ENCODE assay signal across 8 mouse cellular contexts in the genomic region with DNA sequence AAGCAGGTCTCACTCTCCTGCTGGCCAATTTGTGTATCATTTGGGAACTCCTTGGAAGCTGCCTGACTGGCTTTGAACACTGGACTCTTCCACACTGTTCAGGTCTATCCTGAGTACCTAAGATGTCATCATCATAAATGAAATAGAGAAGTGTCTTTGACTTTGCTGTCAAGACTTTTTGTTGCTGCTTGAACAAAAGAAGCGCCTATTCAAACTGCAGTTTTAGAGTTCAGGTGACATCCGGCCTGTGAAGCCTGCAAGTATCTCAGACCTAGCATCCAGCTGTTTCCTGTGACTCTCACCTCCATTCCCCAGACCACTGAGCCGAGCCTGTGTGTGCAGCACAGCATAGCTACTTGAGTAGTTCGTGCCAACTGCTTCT. TPM values are rescaled to one million over a fixed set of nuclear protein-coding genes. Genes with fewer than 3 reads are reported as not detected.
DNase-seq lines count a peak whose midpoint lies in the region; ATAC-seq and TF ChIP-seq lines count a peak whose summit lies in the region.

No protein-coding gene starts in this region.

- peaks cover 10% of the 10 kb centered on the region for H3K79me2 ChIP-seq in MEL (ENCODE audit: control insufficient read depth, insufficient read depth, low read length, poor library complexity)
- peaks cover 87% of the 10 kb centered on the region for H3K79me2 ChIP-seq in macrophage (ENCODE audit: inconsistent target)

- peak; percentile 69 for DNase-seq in 3T3-L1 (ENCODE audit: low read depth, low spot score)
- DNase-seq in MEL (ENCODE audit: low read depth, low spot score): peak; percentile 11
- peak; percentile 54 for DNase-seq in kidney, postnatal 0 days (ENCODE audit: low spot score)
- peak; percentile 63 to 78 for DNase-seq in thymus, adult 18-20 months
- no peak for DNase-seq in right cerebral cortex, postnatal 10 days (ENCODE audit: low spot score in 2 of 2)
- no peak for DNase-seq in embryo, embryonic 10 days (ENCODE audit: low spot score)

- TF ChIP-seq CTCF in MEL (IDR thresholded peaks at IDR 0.05 in 2 of 3, conservative IDR thresholded peaks at IDR 0.05 in 1 of 3; ENCODE audit: control insufficient read depth in 1 of 3, insufficient read depth in 1 of 3, low read depth in 2 of 3, low read length in 3 of 3, poor library complexity in 1 of 3, severe bottlenecking in 1 of 3): no peak
- no peak for TF ChIP-seq CTCF in kidney, postnatal 0 days (IDR thresholded peaks at IDR 0.05; ENCODE audit: low read depth)

- no peak for TF ChIP-seq POLR2A in MEL (IDR thresholded peaks at IDR 0.05; ENCODE audit: control insufficient read depth in 1 of 2, insufficient read depth in 1 of 2, low read depth in 1 of 2, low read length in 2 of 2, poor library complexity in 1 of 2)

- H3K36me3 ChIP-seq in MEL (ENCODE audit: control insufficient read depth in 1 of 2, insufficient read depth in 2 of 2, low read length in 2 of 2): peaks cover 2 to 19% of the 10 kb centered on the region in 2 experiments; a peak in 3 of 4 replicates
- H3K36me3 ChIP-seq in heart, embryonic 11.5 days (ENCODE audit: control insufficient read depth, insufficient read depth, low read length): peaks cover 3% of the 10 kb centered on the region; the same call in 1 of the 2 replicates
- peaks cover 6% of the 10 kb centered on the region for H3K36me3 ChIP-seq in kidney, postnatal 0 days (ENCODE audit: insufficient read depth, low read length)
- no peaks in the 10 kb centered on the region for H3K36me3 ChIP-seq in macrophage (ENCODE audit: inconsistent target)

- H3K4me3 ChIP-seq in MEL (ENCODE audit: control insufficient read depth in 1 of 2, insufficient read depth in 1 of 2, low read depth in 2 of 2, low read length in 2 of 2): no peak overlapping the region
- peak overlapping the region; percentile 51 for H3K4me3 ChIP-seq in heart, embryonic 11.5 days (ENCODE audit: low read depth, low read length)
- H3K4me3 ChIP-seq in kidney, postnatal 0 days (replicated peaks; ENCODE audit: low read depth, low read length): peak overlapping the region; percentile 52
- peak overlapping the region; percentile 19; the same call in 1 of the 2 replicates for H3K4me3 ChIP-seq in macrophage (ENCODE audit: inconsistent target)

- TF ChIP-seq RAD21 in MEL (IDR thresholded peaks at IDR 0.05; ENCODE audit: low read depth, low read length): no peak

- 42% methylated on average over 4 of the region's 4 CpGs for WGBS in heart, embryonic 11.5 days (ENCODE audit: insufficient replicate concordance)
- WGBS in kidney, postnatal 0 days: 14% methylated on average over 4 of the region's 4 CpGs
- 28% methylated on average over 4 of the region's 4 CpGs for WGBS in macrophage (ENCODE audit: missing documents)

- ATAC-seq in heart, embryonic 11.5 days (replicated peaks; ENCODE audit: insufficient number of reproducible peaks, low FRiP score, low TSS enrichment): no peak
- ATAC-seq in kidney, postnatal 0 days (replicated peaks; ENCODE audit: low FRiP score, low read depth): no peak

- no peaks in the 10 kb centered on the region for H3K27me3 ChIP-seq in MEL (ENCODE audit: control insufficient read depth in 1 of 2, insufficient read depth in 2 of 2, low read length in 2 of 2)
- H3K27me3 ChIP-seq in heart, embryonic 11.5 days (ENCODE audit: control insufficient read depth, insufficient read depth, low read length): no peaks in the 10 kb centered on the region
- no peaks in the 10 kb centered on the region for H3K27me3 ChIP-seq in kidney, postnatal 0 days (ENCODE audit: insufficient read depth, low read length)

- H3K27ac ChIP-seq in MEL (ENCODE audit: control insufficient read depth, low read depth, low read length): no peak overlapping the region
- H3K27ac ChIP-seq in heart, embryonic 11.5 days (ENCODE audit: low read depth, low read length): no peak overlapping the region
- H3K27ac ChIP-seq in kidney, postnatal 0 days: no peak overlapping the region
- no peak overlapping the region for H3K27ac ChIP-seq in macrophage

- peaks cover 11 to 16% of the 10 kb centered on the region in 2 experiments for H3K4me1 ChIP-seq in MEL (ENCODE audit: control insufficient read depth in 1 of 2, insufficient read depth in 2 of 2, low read length in 2 of 2)
- H3K4me1 ChIP-seq in heart, embryonic 11.5 days (ENCODE audit: control insufficient read depth, insufficient read depth, low read length): peaks cover 21% of the 10 kb centered on the region
- H3K4me1 ChIP-seq in kidney, postnatal 0 days (replicated peaks; ENCODE audit: insufficient read depth, low read length): peaks cover 13% of the 10 kb centered on the region

- H3K9me3 ChIP-seq in MEL (replicated peaks; ENCODE audit: insufficient read depth, low read length): no peaks in the 10 kb centered on the region
- H3K9me3 ChIP-seq in heart, embryonic 11.5 days (replicated peaks; ENCODE audit: control insufficient read depth, low read length): no peaks in the 10 kb centered on the region
- H3K9me3 ChIP-seq in kidney, postnatal 0 days (replicated peaks; ENCODE audit: low read length): no peaks in the 10 kb centered on the region

- TF ChIP-seq EP300 in MEL (IDR thresholded peaks at IDR 0.05; ENCODE audit: low read depth in 1 of 2, low read length in 2 of 2): no peak

- H3K4me2 ChIP-seq in heart, embryonic 11.5 days: peak overlapping the region; percentile 76
- peak overlapping the region; percentile 73 for H3K4me2 ChIP-seq in kidney, postnatal 0 days (ENCODE audit: low read length)

- H3K9ac ChIP-seq in MEL (ENCODE audit: control insufficient read depth, low read depth, low read length, poor library complexity, severe bottlenecking): no peak overlapping the region
- peak overlapping the region; percentile 49 for H3K9ac ChIP-seq in heart, embryonic 11.5 days (ENCODE audit: low read depth, low read length)
- H3K9ac ChIP-seq in kidney, postnatal 0 days (ENCODE audit: low read depth, low read length): peak overlapping the region; percentile 35; the same call in 1 of the 2 replicates

TF ChIP-seq in MEL, 35 proteins besides CTCF, POLR2A, EP300 and RAD21:
- TF ChIP-seq JUND (IDR thresholded peaks at IDR 0.05; ENCODE audit: low read depth, low read length) (no peak), SIN3A (IDR thresholded peaks at IDR 0.05; ENCODE audit: low read length) (no peak), POLR2AphosphoS2 (IDR thresholded peaks at IDR 0.05; ENCODE audit: low read length) (no peak), NRF1 (IDR thresholded peaks at IDR 0.05; ENCODE audit: insufficient read depth, low read depth, low read length, poor library complexity, severe bottlenecking) (no peak), BHLHE40 (IDR thresholded peaks at IDR 0.05; ENCODE audit: borderline replicate concordance, low read depth, low read length) (no peak)

RNA-seq across cellular contexts. Expression of gene Btg1, which starts 4.1 kb away (rescaled TPM):
- 2.0 and 3.6 TPM in 2 replicates for total RNA-seq in MEL (2012; rRNA removed)
- polyA plus RNA-seq in MEL (2012; ENCODE audit: insufficient read depth in 1 of 2, insufficient read length in 2 of 2, low read depth in 1 of 2, low replicate concordance in 2 of 2, missing spikeins in 1 of 2) (1 to 10 TPM in 1 of 2 experiments, not detected in 1; 4.8 TPM), macrophage (2018) (21.4 to 53.7 TPM (median 23.1 TPM) in 3 replicates)
- polyA plus RNA-seq in heart, embryonic 11.5 days (2014; fragmentation: Nextera tagmentation; extraction: Ambion mirVana): 35.2 and 36.6 TPM in 2 replicates
- polyA plus RNA-seq in kidney, postnatal 0 days (2015; fragmentation: Nextera tagmentation; extraction: Ambion mirVana): 54.7 and 59.5 TPM in 2 replicates
- 100 to 1,000 TPM in 12 of 26 experiments, 10 to 100 TPM in 14; 23.1 to 263 (median 98.5) TPM for total RNA-seq in macrophage (2018; cell fraction: chromatin; rRNA removed)
- total RNA-seq in macrophage (2018; cell fraction: cytosol; rRNA removed): 100 to 1,000 TPM in 14 of 26 experiments, 10 to 100 TPM in 12; 41.8 to 362 (median 109) TPM
- 100 to 1,000 TPM in 22 of 26 experiments, 10 to 100 TPM in 4; 39.9 to 373 (median 197) TPM for total RNA-seq in macrophage (2018; cell fraction: nucleus; rRNA removed)

Comparison
In these comparisons a context has a peak if more than half of its experiments do, and no peak if none do; other contexts are left out.
1. DNase-seq: peak in 3T3-L1 (single experiment), MEL (single experiment), kidney, postnatal 0 days (single experiment) and thymus, adult 18-20 months (2 of 2); none in right cerebral cortex, postnatal 10 days (0 of 2) and embryo, embryonic 10 days (single experiment).
2. H3K4me3 ChIP-seq: peak in heart, embryonic 11.5 days (single experiment), kidney, postnatal 0 days (single experiment) and macrophage (single experiment); none in MEL (0 of 2).